Mouse (Mus musculus) heart, embryonic 13.5 days (tissue): ENCODE data around the gene Atp1a1. TPM values are rescaled to one million over a fixed set of nuclear protein-coding genes. Genes with fewer than 3 reads are reported as not detected.
A peak's percentile ranks its signal among the peaks of the same experiment; 100 is the strongest.

Experiments
- ATAC-seq: fragments of 200-750 bp; cut with Nextera tagmentation; 2 replicates; pipeline ENCODE4 v1.8.0; 2017; ENCODE audit warnings: moderate TSS enrichment; ENCODE audit not compliant: insufficient number of reproducible peaks, low FRiP score, low TSS enrichment; ENCODE audit errors: extremely low read depth
- H3K27ac ChIP-seq: fragments of 300-500 bp; sonication (generic); replicated peaks from 2 replicates; pipeline ENCODE4 v1.5.1; 2015; ENCODE audit warnings: moderate library complexity, mild to moderate bottlenecking, inconsistent platforms
- H3K27me3 ChIP-seq: fragments of 300-500 bp; sonication (generic); replicated peaks from 2 replicates; pipeline ENCODE4 v1.6.1; 2015; ENCODE audit warnings: mild to moderate bottlenecking, inconsistent platforms
- H3K36me3 ChIP-seq: fragments of 300-500 bp; sonication (generic); 2 replicates; pipeline ENCODE4 v1.6.1; 2015; ENCODE audit warnings: mild to moderate bottlenecking, inconsistent platforms
- H3K4me1 ChIP-seq: fragments of 300-500 bp; sonication (generic); 2 replicates; pipeline ENCODE4 v1.6.1; 2015; ENCODE audit warnings: inconsistent platforms
- H3K4me2 ChIP-seq: fragments of 300-500 bp; sonication (generic); 2 replicates; pipeline ENCODE4 v1.6.1; 2015; ENCODE audit warnings: inconsistent platforms, mild to moderate bottlenecking, moderate library complexity
- H3K4me3 ChIP-seq: fragments of 300-500 bp; sonication (generic); 2 replicates; pipeline ENCODE4 v1.5.1; 2015; ENCODE audit warnings: moderate library complexity, mild to moderate bottlenecking, inconsistent platforms
- H3K9ac ChIP-seq: fragments of 300-500 bp; sonication (generic); 2 replicates; pipeline ENCODE4 v1.6.1; 2015; ENCODE audit warnings: inconsistent platforms, mild to moderate bottlenecking, moderate library complexity
- H3K9me3 ChIP-seq: fragments of 300-500 bp; sonication (generic); 2 replicates; pipeline ENCODE4 v1.6.1; 2016; ENCODE audit warnings: inconsistent platforms
- WGBS: fragments of 180-500 bp; shearing (Covaris S2); methylation state at CpG from one replicate; pipeline ENCODE4 v1.1.7; 2015; ENCODE audit warnings: mixed read lengths; 5-methylcytosine and 5-hydroxymethylcytosine counted together
- polyA plus RNA-seq: library from polyadenylated mRNA; unstranded; fragments of >200 nt; fragmentation: Nextera tagmentation; extraction: Ambion mirVana; gene quantifications from 2 replicates; pipeline ENCODE4 v1.2.1, GENCODE M21; 2015

Gene Atp1a1
- polyA plus RNA-seq, 1 experiment from 2014 or later, result 243 TPM

GRCm38 (mm10) chr3:101636510-101636909 lies 32.0 kb upstream of the Atp1a1 start:
- 85% methylated on average over 7 of the region's 7 CpGs for WGBS
- Histone ChIP-seq H3K27ac (no peak overlapping the region), H3K4me1 (peaks cover 6% of the 10 kb centered on the region), H3K9ac (no peak overlapping the region), H3K4me2 (no peak overlapping the region), H3K36me3 (no peaks in the 10 kb centered on the region), H3K27me3 (no peaks in the 10 kb centered on the region), H3K4me3 (no peak overlapping the region), H3K9me3 (no peaks in the 10 kb centered on the region)
- no peak for ATAC-seq

DNA sequence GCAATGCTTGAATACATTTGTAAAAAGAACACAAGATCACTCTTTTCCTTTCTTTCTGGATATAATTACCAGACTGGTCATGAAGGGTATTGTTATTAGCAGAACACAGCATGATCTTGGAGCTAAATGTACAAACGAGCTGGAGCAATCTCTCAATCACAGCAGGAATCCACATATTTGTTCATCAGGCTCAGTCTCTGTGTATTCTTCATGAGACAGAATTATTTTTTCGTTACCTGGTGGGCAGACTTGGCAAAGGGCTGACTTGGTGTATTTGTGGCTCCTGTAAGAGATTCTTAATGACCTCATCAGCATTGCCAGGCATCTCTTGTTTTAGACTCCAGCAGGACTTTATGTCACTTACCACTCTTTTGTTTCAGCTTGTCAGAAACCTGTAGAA lies 31.6 kb upstream of the Atp1a1 start:
- H3K4me1 ChIP-seq, result peaks cover 6% of the 10 kb centered on the region
- H3K27me3 ChIP-seq, result no peaks in the 10 kb centered on the region
- H3K9me3 ChIP-seq, result no peaks in the 10 kb centered on the region
- H3K9ac ChIP-seq, result no peak overlapping the region
- H3K4me3 ChIP-seq, result no peak overlapping the region
- WGBS, result 69% methylated on average over 2 of the region's 2 CpGs
- no peak overlapping the region for H3K27ac ChIP-seq
- no peak for ATAC-seq
- H3K36me3 ChIP-seq, result no peaks in the 10 kb centered on the region
- H3K4me2 ChIP-seq, result no peak overlapping the region

DNA sequence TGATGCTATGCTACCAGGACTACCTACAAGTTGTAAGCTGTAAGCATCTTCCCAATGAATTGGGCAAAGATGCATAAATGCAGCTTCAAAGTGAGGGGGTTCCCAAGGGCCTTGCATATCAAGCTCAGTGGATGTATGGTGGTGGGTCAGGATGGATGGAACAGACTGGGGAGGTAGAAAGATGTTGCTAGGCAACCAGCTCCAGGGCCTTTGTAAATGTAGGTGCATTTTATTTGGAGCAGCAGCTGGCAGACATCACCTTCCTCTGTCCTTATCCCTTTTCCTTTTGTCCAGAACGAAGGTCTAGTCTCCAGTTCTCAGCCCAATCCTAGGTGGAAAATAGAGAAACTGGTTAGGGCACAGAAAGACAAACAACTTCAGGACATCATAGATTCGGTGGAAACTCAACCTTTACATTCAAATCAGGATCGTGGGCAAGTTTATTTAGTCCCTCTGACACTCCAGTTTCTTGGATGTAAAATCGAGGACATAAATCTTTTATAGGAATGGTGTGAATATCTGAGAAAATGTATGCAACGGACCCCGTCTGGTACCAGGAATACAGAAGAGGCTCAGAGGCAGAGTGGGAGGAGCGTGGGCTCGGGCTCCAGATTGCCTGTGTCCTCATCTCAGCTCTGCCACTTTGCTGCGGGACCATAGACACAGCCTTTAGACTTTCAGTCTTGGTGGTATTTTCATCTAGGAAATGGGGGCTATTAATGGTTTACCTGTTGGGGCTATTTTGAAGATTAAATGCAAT lies 29.8 kb upstream of the Atp1a1 start:
- Histone ChIP-seq H3K9me3 (no peaks in the 10 kb centered on the region), H3K27me3 (no peaks in the 10 kb centered on the region), H3K27ac (no peak overlapping the region), H3K4me2 (no peak overlapping the region), H3K36me3 (no peaks in the 10 kb centered on the region), H3K4me1 (no peaks in the 10 kb centered on the region), H3K9ac (no peak overlapping the region), H3K4me3 (no peak overlapping the region)
- WGBS, result 80% methylated on average over 9 of the region's 9 CpGs
- no peak for ATAC-seq

GRCm38 (mm10) chr3:101628255-101628654 lies 23.8 kb upstream of the Atp1a1 start:
- Histone ChIP-seq H3K4me2 (no peak overlapping the region), H3K4me3 (no peak overlapping the region), H3K36me3 (no peaks in the 10 kb centered on the region), H3K9ac (no peak overlapping the region), H3K4me1 (no peaks in the 10 kb centered on the region), H3K27ac (no peak overlapping the region), H3K9me3 (no peaks in the 10 kb centered on the region; the same call in 1 of the 2 replicates), H3K27me3 (no peaks in the 10 kb centered on the region)
- 81% methylated on average over 2 of the region's 2 CpGs for WGBS
- no peak for ATAC-seq

GRCm38 (mm10) chr3:101624287-101624686 lies 19.8 kb upstream of the Atp1a1 start:
- H3K9ac ChIP-seq, result no peak overlapping the region
- H3K27ac ChIP-seq, result no peak overlapping the region
- no peak overlapping the region for H3K4me3 ChIP-seq
- no peak overlapping the region for H3K4me2 ChIP-seq
- peaks cover 13% of the 10 kb centered on the region for H3K9me3 ChIP-seq
- WGBS, result 85% methylated on average over 5 of the region's 5 CpGs
- no peaks in the 10 kb centered on the region for H3K27me3 ChIP-seq
- ATAC-seq, result no peak
- H3K4me1 ChIP-seq, result no peaks in the 10 kb centered on the region
- no peaks in the 10 kb centered on the region for H3K36me3 ChIP-seq

GRCm38 (mm10) chr3:101619017-101619416 lies 14.5 kb upstream of the Atp1a1 start:
- Histone ChIP-seq H3K27me3 (no peaks in the 10 kb centered on the region), H3K4me3 (no peak overlapping the region), H3K36me3 (no peaks in the 10 kb centered on the region), H3K9ac (no peak overlapping the region), H3K4me2 (no peak overlapping the region), H3K27ac (no peak overlapping the region), H3K4me1 (no peaks in the 10 kb centered on the region), H3K9me3 (peaks cover 13% of the 10 kb centered on the region)
- ATAC-seq, result no peak
- 73% methylated on average over 4 of the region's 4 CpGs for WGBS

- Histone ChIP-seq H3K4me2 (no peak overlapping the region), H3K4me3 (no peak overlapping the region), H3K9ac (no peak overlapping the region), H3K27me3 (no peaks in the 10 kb centered on the region), H3K36me3 (no peaks in the 10 kb centered on the region), H3K4me1 (no peaks in the 10 kb centered on the region), H3K27ac (no peak overlapping the region), H3K9me3 (peaks cover 13% of the 10 kb centered on the region)
- 81% methylated on average over 4 of the region's 4 CpGs for WGBS
- ATAC-seq, result no peak
Observed at GRCm38 (mm10) chr3:101618505-101618904, 14.0 kb upstream of the Atp1a1 start.

DNA sequence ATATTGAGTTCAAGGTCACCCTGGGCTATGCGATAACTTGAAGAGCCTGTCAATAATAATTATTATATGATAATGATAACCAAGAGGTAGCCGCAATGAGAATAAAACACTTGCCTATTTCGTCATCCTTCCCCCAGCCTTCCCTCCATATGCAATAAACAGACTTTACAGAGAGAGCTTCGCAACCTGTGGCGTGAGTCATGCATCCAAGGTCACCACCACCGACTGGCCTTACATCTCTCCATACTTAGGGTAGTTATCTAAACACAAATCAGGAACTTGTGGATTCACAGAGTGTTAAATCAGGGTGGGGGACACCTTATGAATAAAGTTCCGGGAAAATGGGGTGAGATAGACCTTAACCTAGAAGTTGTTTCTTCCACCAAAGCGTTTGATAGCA lies 13.0 kb upstream of the Atp1a1 start:
- H3K4me3 ChIP-seq, result no peak overlapping the region
- no peak overlapping the region for H3K27ac ChIP-seq
- no peaks in the 10 kb centered on the region for H3K36me3 ChIP-seq
- WGBS, result 84% methylated on average over 8 of the region's 8 CpGs
- peaks cover 7% of the 10 kb centered on the region for H3K9me3 ChIP-seq
- H3K27me3 ChIP-seq, result no peaks in the 10 kb centered on the region
- H3K4me1 ChIP-seq, result peaks cover 2% of the 10 kb centered on the region; the same call in 1 of the 2 replicates
- ATAC-seq, result no peak
- no peak overlapping the region for H3K4me2 ChIP-seq
- H3K9ac ChIP-seq, result no peak overlapping the region

DNA sequence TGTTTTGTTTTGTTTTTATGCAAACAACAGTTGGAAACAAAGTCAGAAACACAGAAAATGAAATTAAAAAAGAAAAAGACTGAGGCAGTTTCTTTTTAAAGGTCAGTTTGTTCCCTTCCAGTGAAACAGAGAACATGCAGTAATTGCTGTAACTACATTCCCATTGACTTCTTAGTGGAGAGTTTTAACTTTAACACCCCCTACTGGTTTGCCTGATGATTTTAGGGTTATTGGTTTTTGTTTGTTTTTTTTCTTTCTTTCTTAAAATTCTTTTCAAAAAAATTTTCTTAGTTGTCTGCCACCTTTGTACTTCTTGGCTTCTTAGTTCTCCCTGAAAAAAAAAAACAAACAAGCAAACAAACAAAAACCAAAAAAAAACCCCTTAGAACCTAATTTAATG lies 12.5 kb upstream of the Atp1a1 start:
- Histone ChIP-seq H3K9me3 (peaks cover 7% of the 10 kb centered on the region), H3K4me1 (peaks cover 6% of the 10 kb centered on the region), H3K4me2 (no peak overlapping the region), H3K27ac (no peak overlapping the region), H3K4me3 (no peak overlapping the region), H3K9ac (no peak overlapping the region), H3K27me3 (no peaks in the 10 kb centered on the region), H3K36me3 (no peaks in the 10 kb centered on the region)
- ATAC-seq, result no peak

- no peak overlapping the region for H3K27ac ChIP-seq
- no peak for ATAC-seq
- no peak overlapping the region for H3K4me2 ChIP-seq
- no peaks in the 10 kb centered on the region for H3K27me3 ChIP-seq
- no peak overlapping the region for H3K9ac ChIP-seq
- no peak overlapping the region for H3K4me3 ChIP-seq
- no peaks in the 10 kb centered on the region for H3K36me3 ChIP-seq
- peaks cover 14% of the 10 kb centered on the region for H3K4me1 ChIP-seq
- H3K9me3 ChIP-seq, result peaks cover 7% of the 10 kb centered on the region
- WGBS, result 71% methylated on average over 6 of the region's 6 CpGs
Observed at GRCm38 (mm10) chr3:101615856-101616255, 11.4 kb upstream of the Atp1a1 start.

GRCm38 (mm10) chr3:101611813-101612491 lies 7.5 kb upstream of the Atp1a1 start:
- Histone ChIP-seq H3K9ac (no peak overlapping the region), H3K4me1 (peaks cover 14% of the 10 kb centered on the region), H3K9me3 (no peaks in the 10 kb centered on the region), H3K4me2 (no peak overlapping the region), H3K27ac (peak overlapping the region; percentile 20; the same call in 1 of the 2 replicates), H3K36me3 (no peaks in the 10 kb centered on the region), H3K27me3 (no peaks in the 10 kb centered on the region), H3K4me3 (no peak overlapping the region)
- WGBS, result 43% methylated on average over 10 of the region's 10 CpGs
- ATAC-seq, result no peak
